Mouse (Mus musculus) spleen, embryonic (tissue): ENCODE measurements around the gene Tor1aip1.

ENCODE experiments used
- CTCF ChIA-PET: fragments of 350-600 bp; sonication (Branson Sonifier 250); formaldehyde crosslinking; loops from one replicate; lab custom pipeline; 2022; lab: Charles Lee

Tor1aip1 gene

DNA sequence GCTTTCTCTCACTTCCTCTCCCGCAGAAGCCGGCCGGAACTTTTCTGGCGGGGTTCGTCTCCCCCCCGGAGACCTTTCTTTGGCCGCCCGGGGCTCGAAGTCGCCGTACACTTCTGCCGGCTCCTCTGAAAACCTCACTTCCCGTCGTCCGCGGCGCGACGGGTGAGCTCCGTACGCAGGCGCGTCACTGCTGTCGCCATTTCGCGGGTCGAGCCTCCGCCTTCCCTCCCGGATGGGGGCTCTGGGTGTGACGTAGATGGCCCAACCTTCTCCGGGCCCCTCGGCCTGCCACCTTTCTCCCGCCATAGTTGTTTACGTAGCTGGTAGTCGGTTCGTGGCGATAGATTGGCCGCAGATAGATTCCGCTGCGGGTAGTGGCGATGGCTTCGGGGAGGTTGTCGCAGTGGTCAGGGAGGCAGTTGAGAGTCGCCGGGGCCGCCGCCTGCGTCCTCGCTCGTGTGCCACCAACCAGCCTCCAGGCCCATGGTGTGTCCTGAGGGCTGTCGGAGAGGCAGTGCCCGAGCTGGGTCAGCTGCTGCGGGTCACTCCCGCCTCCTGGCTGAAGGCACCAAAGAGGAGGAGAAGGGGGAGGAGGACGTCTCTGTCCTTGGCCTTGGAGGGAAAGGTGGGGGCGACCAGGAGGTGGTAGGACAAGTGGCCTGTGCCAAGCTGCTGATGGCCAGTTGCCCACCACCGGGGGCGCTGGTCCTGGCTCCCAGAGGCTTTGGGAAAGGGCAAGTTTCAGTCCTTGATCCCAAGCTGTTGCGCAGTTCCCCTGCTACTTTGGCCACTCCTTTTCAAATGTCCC lies at the start of gene Tor1aip1:
TSS of gene Tor1aip1 (minus strand) at position 551 of the 808 bp plus-strand sequence.
- CTCF ChIA-PET, result no interaction called here

- CTCF ChIA-PET, result no interaction called here
Measured at GRCm38 (mm10) chr1:156085770-156086169, 49.5 kb upstream of the Tor1aip1 start.

GRCm38 (mm10) chr1:156084603-156085002 lies 48.3 kb upstream of the Tor1aip1 start:
- CTCF ChIA-PET, result no interaction called here

- CTCF ChIA-PET, result no interaction called here
Measured at GRCm38 (mm10) chr1:156077655-156078054, 41.4 kb upstream of the Tor1aip1 start.

DNA sequence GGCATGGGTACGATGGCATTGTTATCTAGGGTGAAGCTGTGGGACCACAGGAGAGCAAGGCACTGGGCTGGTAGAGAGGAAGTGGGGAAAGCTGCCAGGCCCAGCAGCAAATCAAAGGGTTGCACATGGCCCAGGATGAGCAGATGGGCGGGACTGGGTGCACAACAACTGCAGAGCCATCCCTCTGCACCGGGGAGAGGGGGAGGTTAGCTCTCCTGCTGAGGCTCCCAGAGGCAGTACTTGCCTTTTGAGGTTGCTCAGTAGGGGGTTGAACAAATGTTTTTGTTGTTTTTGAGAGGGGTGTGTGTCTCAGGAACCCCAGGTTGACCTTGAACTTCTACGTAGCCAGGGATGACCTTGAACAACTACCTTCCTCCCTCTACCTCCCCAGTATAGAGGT lies 40.2 kb upstream of the Tor1aip1 start:
- CTCF ChIA-PET, result no interaction called here

- CTCF ChIA-PET, result no interaction called here
Measured at GRCm38 (mm10) chr1:156074575-156074974, 38.3 kb upstream of the Tor1aip1 start.

DNA sequence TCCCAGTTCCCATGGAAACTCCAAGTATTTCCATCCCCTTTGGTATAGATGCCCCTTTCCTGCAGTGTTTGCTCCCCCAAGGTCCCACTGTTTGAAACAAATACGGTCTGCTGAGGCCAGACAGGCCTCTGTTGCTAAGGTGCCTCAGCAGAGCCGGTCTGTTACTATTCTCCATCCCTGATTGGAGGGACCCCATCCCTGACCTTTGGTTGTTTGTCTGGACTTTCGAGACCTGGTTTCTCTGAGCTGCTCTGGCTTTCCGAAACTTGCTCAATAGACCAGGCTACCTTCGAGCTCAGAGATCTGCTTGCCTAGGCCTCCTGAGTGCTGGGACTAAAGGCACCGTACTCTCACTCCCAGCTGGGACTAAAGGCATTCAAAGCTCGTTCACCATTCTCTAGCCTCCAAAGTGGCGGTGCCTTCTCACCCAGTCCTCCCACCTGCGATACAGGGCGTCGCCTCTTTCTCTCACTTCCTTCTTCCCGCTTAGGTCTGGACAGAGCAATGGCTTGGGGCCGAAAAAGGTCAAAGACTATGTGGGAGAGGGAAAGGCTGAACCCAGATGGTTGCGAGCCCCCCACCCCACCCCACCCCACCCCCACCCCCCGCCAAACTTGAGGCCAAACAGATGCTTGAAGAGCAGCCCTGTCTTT lies 37.0 kb upstream of the Tor1aip1 start:
- CTCF ChIA-PET, result no interaction called here

DNA sequence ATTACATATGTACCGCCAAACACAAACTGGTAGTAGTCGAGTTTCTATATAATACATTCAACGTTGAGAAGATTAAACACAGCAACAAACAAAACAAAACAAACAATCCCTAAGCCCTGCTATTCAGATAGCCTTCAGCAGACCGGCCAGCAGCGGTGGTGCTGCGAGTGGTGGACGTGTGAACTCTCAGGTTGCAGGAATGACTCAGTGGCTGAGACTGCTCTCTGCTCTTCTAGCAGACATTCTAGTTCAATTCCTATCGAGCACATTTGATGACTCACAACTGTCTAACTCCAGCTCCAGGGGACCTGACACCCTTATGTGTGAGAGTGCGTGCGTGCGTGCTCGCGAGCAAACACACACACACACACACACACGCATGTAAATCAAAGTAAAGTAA lies 33.8 kb upstream of the Tor1aip1 start:
- CTCF ChIA-PET, result no interaction called here

GRCm38 (mm10) chr1:156066133-156066532 lies 29.9 kb upstream of the Tor1aip1 start:
- CTCF ChIA-PET, result no interaction called here

DNA sequence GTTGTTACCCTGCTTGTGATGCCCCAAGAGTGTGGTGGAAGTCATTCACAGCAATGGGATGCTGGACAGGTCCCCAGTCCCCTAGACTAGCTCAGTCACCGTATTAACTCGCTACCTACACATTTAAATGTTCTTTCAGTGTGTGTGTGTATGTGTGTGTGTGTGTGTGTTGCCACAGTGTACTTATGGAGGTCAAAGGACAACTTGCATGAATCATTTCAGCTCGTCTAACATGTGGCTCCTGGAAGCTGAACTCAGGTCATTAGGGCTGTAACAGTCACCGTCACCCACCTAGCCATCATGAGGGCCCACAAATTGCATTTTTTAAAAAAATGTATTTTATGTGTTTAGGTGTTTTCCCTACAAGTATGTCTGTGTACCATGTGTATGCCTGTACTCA lies 25.9 kb upstream of the Tor1aip1 start:
- CTCF ChIA-PET, result no interaction called here

GRCm38 (mm10) chr1:156058207-156058606 lies 21.9 kb upstream of the Tor1aip1 start:
- CTCF ChIA-PET, result no interaction called here

- CTCF ChIA-PET, result no interaction called here
Measured at GRCm38 (mm10) chr1:156046688-156047087, 10.4 kb upstream of the Tor1aip1 start.

- CTCF ChIA-PET, result no interaction called here
Measured at GRCm38 (mm10) chr1:156044211-156044611, 7.9 kb upstream of the Tor1aip1 start.

DNA sequence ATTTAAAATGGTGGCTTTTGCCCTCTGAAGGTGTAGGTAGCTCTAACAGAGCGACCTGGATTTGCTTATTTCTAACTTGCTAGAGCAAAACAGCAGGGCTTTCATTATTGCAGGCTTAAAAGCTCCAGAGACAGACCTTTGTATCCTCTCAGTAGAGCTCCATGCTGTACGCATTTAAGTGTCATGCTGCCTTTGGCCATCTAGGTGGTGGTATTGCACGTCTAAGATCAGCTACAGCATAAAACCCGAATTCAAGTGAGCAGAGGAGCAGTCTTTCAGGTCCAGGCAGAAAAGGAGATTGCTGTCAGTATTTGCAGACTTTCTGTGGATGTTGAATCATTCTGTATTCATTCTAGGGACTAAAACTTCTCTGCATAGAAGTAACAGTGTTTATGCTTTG lies 6.7 kb upstream of the Tor1aip1 start:
- CTCF ChIA-PET, result interaction anchor here (0.7 kb wide), 1 partner anchor 888 kb away, joined by 4 read pairs; no protein-coding TSS in a partner anchor

DNA sequence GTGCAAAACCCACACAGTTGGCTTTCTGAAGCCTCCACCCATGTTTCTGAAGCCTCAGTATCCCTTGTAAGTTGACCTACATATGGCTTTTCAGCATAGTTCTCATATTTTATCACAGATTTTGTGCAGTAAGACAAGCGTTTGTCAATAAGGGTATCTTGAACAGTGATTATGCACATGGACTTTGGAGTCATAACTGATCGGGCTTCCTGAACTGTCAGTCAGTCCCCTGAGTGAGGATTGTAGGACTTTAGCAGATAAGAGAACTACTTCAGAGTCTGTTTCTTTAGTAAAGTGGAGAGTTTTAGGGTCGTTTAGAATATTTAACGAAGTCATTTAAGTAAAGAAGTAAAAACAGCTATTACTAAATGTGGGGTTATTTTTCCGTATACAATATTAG lies 6.2 kb upstream of the Tor1aip1 start:
- CTCF ChIA-PET, result no interaction called here

- CTCF ChIA-PET, result no interaction called here
Measured at GRCm38 (mm10) chr1:156041451-156042241, 5.4 kb upstream of the Tor1aip1 start.

- CTCF ChIA-PET, result no interaction called here
Measured at GRCm38 (mm10) chr1:156040731-156041401, 4.6 kb upstream of the Tor1aip1 start.

DNA sequence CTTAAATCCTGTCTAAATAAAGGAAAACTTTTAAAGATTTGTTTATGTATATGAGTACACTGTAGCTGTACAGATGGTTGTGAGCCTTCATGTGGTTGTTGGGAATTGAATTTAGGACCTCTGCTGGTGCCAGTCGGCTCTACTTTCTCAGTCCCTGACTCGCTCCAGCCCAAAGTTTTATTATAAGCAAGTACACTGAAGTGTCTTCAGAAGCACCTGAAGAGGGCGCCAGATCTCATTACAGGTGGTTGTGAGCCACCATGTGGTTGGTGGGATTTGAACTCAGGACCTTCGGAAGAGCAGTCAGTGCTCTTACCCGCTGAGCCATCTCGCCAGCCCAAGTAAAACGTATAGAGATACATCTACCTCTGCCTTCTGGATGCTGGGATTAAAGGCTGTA lies 3.7 kb upstream of the Tor1aip1 start:
- CTCF ChIA-PET, result interaction anchor here (0.6 kb wide), 1 partner anchor 1230 kb away, joined by 4 read pairs; no protein-coding TSS in a partner anchor

DNA sequence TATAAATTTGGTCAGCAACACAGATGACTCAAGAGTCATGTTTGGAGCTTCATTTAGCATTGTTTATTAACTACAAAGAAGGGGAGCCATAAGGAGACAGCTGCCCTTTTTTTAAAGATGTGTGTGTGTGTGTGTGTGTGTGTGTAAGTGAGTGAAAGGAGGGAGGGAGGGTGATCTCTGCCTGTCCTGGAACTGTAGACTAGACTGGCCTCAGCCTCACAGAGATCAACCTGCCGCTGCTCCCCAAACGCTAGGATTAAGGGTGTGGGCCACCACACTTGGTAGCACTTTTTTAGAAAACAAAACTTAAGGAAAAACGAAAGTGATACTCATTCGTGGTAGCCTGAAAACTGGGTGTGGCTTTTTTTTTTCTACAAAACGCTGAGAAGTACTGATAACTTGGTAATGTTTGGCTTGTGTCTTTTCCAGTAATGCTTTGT lies 884 bp upstream of the Tor1aip1 start:
- CTCF ChIA-PET, result no interaction called here

- CTCF ChIA-PET, result interaction anchor here (0.6 kb wide), 1 partner anchor 60 kb away, joined by 3 read pairs; no protein-coding TSS in a partner anchor
Measured at GRCm38 (mm10) chr1:156035269-156035929, 881 bp downstream of the Tor1aip1 start, which contains the start of gene Tor1aip2. Gene Tor1aip2, plus strand, starts transcription at chr1:156035403.

- CTCF ChIA-PET, result no interaction called here
Measured at GRCm38 (mm10) chr1:156034661-156035060, 1.6 kb downstream of the Tor1aip1 start.
